Mouse (Mus musculus) liver, postnatal 0 days (tissue): ENCODE results near the gene 0610010K14Rik.

ENCODE experiments used
- CTCF ChIP-seq: sonication (generic); IDR thresholded peaks from 2 replicates; pipeline ENCODE4 v1.5.1; 2016; ENCODE audit warnings: antibody characterized with exemption, low read depth
- EP300 ChIP-seq: IDR thresholded peaks from 2 replicates; pipeline ENCODE4 v1.6.1; 2016; ENCODE audit warnings: antibody characterized with exemption, low read depth, mild to moderate bottlenecking

GRCm38 (mm10) chr11:70235254-70235900, 2.3 kb downstream of the 0610010K14Rik start:
- TF ChIP-seq EP300 (no peak), CTCF (no peak)
